Mouse (Mus musculus): ENCODE measurements around the gene Pef1.

Gene Pef1

DNA sequence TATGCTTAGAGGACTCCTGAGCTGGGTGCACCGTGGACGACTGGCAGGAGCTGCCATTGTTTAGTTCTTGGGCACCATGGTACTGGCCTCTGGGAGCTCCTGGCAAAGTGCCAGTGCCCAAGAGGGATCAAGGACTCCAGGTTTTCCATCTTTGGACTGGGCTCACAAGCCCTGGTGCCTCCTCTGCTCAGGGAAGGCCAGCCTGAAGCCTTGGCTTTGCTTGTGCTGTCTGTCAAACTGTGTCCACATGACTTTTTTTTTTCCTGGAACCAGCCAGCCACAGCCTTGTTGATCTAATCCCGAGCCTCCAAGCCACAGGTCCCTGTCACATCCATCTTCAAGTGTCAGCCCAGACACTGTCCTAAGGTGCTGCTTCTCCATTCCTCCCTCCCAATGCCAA, 39.4 kb downstream of the Pef1 start:
- DNase-seq: no peak

DNA sequence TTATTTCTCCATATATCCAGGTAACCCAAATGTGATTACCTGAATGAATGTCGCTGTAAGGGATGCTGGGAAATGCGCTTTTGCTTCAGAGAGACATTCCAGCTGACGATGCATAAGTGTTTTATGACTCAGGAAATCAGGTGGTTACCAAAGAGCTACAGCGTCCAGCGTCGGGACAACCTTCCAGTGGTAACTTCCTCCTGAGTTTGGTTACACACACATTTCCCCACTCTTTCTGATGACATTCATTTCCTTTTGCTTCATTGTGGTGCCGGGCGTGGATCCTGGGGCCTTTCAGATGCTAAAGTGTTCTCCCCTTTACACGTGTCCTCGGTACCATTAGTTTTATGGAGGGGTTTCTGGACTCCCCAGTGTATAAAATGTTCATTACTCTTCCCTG, 46.0 kb downstream of the Pef1 start:
- DNase-seq: no peak

DNA sequence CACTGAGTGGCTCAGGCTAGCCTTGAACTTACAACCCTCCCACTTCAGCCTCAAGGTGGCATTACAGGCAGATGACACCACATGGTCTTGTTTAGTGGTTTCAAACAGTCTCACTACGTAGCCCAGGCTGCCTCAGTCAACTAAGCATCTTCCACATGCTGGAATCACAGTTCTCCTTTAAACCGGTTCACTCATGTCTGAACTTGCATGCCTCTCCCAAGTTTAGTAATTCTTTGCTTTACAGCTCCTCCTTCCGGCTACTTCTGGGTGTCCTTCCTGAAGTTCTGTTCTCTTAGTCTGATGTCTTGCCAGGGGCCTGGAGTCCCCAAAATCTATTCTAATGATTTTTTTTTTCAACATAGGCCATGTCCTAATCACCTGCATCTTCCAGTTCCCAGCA, 51.9 kb downstream of the Pef1 start:
- no peak for DNase-seq

DNA sequence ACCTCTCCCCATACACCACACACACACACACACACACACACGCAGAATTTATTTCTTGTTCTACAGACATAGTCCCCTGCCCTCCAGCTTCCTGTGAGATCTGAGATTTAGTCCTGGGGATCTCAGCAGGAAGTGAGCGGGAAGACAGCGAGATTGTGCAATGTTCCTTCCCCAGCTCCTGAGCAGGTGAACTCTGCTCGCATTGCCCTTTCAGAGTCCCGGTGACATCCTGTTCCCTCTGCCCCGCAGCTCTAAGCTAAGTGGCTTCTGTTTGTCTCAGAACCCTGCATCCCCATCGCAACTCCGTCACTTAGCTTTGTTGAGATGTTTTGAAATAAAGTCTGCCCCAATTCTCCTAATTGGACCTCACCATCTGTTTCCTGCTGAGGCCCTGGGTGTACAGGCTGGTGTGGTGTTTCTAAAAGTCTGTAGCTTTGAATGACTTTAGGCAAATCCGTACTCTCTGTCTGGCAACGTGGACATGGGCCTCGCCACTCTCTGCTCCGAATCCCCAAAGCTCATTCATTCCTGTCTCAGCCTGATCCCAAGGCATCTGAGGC, 54.5 kb downstream of the Pef1 start:
- DNase-seq: no peak

DNA sequence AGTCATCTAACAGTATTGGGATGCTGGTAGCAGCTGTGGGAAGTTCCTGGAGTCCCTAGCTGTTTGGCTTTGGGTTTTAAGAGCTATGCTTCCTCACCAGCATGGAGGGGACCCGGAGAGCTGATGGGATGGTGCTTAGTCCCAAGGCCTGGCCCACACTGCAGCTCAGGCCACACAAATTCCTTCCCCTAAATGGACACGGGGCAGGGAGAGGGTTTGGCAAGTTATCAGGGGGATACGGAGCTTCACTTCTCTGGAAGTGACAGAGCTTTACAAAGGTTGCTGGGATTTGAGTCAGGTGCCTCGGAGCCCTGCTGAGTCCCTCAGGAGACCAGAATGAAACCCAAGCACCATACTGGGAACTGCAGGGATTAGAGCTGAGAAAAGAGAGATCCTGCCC, 59.0 kb downstream of the Pef1 start:
- no peak for DNase-seq

DNA sequence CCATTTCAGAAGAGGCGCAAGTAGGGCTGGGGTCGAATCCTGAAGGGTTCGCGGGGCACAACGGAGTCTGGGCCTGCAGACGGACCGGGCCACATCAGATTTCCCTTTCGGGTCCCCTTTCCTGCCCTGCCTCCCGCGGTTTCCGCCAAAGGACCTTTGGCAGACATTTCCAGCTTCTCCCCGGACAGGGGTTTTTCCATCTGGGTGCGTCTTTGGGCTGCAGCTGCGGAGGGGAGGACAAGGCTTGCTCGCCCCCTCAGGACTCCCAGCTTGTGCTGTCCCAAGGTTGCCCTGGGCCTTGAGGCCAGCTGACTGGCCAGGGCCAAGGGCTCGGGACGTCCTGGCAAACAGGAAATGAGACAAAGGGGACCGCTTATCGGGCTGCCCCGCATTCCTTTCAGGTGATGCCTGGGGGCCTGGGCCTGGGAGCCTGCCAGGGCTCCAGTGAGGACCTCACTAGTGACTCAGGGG, 61.1 kb downstream of the Pef1 start:
- no peak for DNase-seq

DNA sequence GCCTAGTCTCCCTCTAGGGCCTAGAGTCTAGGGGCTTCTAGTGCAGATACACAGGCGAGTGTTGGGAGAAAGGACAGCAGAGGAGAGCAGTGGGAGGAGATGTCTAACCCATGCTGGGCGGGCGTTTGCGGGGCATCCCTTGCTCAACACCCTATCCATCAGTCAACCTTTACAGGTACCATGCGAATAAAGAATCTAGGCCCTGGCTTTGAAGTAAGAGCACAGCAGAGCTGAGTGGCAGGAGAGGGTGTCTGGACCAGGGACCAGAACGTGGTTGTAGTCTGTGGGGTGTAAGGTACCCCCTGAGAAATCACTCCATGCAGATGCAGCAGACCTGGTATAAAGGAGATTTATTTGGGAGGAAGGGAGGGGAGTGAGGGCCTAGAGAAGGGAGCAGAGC, 61.8 kb downstream of the Pef1 start:
- DNase-seq: no peak

DNA sequence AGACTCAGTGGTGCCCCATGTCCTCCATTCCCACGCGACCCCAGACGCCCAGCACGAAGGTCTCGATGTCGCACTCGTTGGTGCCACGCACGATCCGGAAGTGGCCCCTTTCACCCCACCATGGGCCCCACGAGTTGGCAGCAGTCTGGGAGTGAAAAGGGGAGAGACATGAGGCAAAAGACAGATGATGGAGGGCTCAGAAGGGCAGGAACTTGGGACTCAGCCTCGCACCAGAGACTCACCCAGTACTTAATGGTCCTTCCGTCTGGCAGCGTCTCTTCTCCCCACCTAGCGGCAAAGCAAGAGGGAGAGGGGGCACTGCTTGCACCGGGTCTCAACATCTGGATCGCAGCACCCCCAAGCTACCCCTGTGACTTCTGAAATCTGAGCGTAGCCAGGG, 63.7 kb downstream of the Pef1 start:
- DNase-seq: no peak

DNA sequence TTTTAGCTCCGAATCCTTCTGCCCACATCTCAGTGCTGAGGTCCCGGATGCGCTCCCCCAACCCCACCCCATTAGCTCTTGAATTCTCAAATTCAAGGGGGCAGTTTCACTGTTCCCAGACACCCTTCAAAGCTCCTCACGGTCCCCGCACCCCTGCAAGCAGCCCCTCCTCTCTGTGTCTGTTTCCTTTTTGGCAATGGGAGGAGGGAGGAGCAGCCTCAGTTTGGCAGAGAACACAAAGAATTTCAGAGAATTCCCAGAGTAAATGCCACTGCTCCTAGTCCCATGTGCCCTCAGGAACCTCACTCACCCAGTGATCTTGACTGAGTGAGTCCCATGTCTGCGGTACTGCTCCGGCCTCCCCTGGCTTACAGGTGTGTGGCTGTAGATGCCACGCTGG, 64.2 kb downstream of the Pef1 start:
- no peak for DNase-seq

DNA sequence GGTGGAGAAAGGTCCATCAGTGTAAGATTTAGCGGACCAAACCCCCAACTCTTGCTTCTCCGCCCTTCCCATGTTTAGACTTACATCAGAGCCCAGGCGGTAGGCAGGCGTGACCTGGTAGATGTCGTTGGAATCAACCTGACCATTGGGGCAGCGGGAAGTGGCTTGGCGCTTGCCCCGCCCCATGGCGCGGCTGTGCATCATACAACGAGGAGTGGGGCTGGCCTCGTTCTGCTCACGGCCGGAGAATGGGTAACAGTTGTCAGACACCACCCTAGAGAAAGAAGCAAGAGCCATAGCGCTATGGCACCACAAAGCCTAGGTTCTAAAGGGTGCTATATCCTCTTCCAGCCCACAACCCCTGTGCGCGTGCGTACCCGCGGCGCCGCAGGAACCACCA, 65.0 kb downstream of the Pef1 start:
- DNase-seq: no peak

DNA sequence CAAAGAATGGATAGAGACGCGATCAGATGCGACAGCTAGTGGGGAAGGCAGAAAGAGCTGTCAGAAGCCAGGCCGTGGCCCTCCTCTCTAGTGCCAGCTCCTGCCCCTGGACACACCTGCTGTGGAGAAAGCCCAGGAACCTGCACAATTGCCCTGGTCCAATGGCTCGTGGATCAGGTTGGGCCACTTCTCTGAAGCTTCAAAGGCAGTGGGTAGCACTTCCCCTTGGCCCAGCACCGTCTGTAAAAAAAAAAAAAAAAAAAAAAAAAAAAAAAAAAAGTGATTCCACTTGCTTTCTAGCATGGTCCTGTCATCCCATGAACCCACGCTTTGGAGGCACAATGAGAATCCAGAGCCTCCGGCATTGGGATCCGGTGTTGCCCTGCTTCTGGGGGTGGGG, 65.5 kb downstream of the Pef1 start:
- DNase-seq: no peak

DNA sequence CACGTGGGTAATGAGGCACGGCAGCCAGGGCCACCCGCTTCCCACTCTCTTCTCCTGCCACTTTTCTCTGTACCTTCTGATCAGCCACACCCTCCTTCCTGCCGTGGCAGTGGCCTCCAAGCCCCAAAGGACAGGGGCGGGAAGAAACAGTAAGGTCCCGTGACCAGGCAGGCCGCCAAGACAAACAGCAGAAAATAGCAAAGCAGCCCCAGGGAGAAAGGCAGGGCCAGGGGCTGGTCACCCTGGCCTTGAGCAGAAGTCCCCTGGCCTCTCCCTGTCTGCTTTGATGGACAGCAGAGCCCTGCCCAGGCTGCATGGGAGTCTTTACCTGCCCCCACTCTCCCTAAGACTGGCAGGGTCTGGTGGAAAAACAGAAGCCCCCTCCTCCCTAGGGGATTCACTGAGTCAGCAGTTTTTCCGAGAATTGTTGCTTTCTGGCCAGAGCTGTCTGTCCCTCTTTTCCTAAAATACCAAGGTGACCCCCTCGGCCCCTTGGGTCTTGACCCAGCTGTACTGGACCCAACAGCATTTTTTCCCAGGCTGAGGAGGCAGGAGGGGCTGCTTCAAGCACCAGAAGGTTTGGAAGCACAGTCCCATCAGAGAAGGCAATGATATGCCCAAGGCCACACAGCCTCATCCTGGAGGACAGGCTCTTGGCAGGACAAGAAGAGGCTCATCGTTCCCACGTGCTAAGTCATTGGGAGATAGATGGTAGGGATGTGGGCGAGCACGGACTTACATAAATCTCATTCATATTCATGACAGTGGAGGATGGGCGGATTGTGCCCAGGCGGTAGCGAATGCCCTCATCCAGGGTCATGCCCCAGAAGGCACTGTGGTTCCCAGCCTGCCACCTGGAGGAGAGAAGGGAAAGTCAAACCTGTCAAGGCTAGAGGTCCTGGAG, 66.2 kb downstream of the Pef1 start:
- DNase-seq: peak; percentile 38

DNA sequence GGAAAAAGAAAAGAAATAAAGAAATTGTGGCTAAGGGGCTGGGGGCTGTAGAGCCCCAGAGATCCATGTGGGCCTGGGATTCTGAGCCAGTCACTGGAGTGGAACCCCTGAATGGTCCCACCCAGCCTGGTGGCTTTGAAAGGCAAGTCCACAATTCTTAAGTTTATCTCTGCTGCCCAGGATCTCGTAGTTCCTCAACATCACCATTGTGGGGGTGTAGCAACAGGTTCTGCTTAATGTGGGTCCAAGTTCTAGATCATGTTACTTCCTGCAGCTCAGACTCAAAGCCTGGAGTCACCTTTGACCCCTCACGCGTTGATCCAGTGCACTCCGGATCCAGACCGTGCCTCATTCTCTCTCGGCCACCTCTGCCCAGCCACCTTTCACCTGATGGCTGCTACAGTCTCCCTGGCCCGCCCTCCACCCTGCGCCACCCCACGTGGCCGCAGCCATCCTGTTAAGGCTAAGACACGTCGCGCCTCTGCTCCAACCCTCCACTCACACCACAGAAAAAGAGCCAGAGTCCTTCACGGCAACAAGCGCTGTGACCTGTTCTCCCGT, 67.1 kb downstream of the Pef1 start:
- no peak for DNase-seq

DNA sequence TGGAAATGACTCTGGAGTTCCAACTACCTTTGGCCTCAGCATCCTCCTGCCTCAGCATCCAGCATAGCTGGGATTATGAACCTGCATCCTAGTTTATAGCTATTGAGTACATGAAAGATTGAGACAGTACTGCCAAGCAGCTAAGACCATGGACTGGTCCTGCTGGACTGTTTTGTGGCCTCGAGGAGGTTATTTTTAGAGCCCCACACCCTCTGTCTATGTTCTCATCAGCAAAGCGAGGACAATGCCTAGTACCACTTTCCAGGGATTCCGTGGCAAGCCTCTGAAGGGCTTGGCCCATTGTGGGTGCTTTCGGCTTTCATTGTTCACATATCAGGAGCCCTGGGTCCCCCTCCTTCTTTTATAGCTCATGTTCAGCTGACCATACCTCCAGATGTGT, 68.0 kb downstream of the Pef1 start:
- DNase-seq: no peak

DNA sequence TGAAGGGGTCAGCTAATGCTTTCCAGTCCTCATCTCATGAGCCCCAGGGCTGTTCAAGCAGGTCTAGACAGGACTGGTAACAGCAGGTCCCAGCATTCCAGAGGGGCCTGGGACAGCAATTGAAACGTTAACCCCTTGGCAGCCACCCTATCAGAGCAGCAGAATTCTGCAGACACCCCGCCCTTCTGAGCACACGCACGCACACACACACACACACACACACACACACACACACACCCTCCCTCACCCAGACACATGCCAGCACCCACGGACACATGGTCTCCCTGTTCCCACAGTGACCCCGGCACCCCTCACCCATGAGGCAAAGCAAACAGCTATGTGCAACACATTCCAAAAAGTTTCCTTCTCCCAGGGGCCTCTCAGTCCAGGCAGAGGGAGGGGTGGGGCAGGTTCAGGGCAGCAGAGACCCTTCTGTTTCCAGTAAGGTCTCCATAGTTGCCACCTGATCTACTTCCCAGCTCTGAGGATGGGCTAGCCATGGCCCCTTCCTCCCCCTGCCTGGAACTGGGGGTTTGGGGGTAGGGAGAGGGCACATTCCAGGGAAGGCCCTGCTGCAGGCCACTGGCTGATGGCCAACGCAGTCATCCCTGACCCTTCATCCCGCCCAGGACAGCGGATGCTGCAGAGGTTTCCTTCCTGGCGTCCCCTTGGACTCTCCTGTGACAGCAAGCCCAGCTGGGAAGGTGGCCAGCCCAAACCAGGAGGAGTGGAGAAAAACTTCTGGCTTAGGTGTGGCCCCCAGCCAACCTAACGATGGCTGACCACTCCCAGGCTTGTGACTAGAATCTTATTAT, 69.8 kb downstream of the Pef1 start:
- DNase-seq: no peak

DNA sequence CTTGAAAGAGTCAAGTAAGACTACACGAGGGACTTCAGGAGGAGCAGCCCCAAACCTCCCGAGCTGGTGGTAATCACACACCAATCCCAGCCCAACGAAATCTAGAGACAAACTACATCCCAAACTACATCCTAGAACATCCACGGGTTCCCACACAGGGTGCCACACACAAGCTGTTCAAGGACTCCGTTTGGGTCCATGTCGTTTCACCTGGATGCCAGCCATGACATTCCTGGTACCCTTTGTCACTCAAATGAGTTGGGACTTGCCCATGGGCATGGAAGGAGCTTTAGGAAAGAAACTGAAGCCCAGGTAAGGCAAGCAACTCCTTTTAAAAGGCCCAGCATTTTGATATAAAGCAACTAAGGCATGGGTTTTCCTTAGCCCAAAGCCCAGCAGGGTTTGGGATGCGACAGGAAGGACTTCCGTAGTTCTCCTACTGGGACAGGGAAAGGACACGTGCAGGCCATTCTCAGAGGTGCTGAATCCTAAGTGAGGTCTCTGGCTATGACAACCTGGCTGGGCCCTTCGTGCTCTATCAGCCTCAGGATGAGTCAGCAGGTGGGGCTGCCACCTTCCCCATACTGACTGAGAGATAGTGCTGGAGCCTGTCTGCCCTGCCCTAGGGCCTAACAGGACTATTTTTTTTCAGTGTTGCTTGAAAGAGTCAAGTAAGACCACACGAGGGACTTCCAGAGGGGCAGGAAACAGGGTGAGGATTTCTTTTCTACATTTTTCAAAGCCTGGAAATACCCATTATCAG, 70.9 kb downstream of the Pef1 start:
- no peak for DNase-seq

DNA sequence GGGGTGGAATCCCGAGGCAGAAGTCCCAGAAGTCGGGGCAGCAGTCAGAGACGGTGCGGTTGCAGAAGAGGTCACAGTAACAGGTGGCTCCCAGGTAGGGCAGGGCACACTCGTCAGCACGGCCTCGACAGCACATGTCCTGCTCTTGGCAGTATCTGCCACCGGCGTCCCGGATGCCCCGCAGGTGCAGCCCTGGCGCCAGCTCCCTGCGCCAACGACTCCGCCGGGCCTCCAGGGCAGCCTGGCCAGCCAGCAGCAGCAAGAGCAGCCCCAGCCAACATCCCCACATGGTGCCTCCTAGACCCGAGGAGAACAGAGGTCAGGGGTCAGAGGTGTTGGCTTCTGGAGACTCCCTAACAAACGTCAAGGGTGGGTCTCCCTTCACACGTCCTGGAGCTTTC, 71.6 kb downstream of the Pef1 start:
- DNase-seq: no peak

DNA sequence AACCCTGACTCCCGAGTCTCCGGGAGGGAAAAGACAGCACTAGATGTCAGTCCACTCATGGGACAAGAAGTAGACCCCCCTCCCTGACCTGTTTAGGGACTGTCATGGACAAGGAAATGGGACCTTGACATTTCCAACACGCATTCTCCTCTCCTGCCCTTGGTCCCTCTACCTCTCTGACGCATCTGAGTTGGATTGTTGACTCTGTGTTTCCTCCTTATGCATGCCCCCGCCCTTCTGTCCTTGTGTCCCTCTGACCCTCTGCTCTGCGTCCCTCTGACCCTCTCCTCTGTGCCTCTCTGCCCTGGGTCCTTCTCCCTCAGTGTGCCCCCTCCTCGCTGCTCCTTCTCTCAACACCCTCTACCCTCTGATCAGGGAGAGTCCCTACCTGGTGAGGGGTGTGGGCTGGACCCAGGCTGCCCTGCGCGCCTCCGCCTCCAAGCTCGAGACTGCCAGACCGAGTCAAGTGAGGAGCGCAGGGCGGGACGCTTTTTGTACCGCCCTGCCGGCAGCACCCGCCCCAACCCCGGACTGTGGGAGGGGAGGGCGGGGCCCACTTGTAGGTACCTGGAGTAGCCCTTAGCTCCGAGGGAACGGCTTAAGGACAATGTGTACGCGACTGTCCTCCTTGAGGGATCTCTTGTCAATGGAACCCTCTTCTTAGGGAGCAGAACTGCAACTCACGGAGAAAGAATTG, 72.1 kb downstream of the Pef1 start:
- DNase-seq: no peak

DNA sequence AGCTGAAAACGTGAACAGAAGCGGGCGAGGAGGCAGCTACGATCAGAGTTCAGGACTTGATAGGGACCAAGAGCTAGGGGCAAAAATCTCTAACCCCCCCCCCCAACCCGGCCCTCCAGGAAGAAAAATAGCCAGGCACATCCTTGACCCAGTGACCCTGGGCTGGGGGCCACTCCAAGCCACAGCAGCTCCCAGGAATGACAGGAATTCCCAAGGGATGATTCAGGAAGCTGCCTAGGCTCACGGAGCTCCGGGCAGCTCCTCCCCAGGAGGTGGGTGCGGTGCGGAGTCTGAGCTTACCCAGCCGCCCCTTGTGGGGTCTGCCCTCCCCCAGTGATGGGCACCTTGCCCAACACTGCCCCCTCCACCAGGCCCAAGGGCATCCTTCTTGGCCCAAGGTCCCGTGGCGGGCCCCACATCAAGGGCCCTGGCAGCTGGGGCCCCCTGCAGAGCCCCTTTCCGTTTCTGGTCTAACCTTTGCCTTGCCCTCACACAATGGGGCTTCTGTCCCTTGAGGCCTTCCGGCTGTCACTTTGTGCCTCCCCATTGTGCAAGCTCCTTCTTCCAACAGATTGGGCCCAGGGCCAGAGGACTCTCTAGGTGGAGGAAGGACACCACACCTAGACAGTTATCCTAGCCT, 72.8 kb downstream of the Pef1 start, which contains the start of gene Tinagl1:
Tinagl1 (minus strand) TSS at position 51 of the 640 bp plus-strand sequence.
- DNase-seq: no peak

DNA sequence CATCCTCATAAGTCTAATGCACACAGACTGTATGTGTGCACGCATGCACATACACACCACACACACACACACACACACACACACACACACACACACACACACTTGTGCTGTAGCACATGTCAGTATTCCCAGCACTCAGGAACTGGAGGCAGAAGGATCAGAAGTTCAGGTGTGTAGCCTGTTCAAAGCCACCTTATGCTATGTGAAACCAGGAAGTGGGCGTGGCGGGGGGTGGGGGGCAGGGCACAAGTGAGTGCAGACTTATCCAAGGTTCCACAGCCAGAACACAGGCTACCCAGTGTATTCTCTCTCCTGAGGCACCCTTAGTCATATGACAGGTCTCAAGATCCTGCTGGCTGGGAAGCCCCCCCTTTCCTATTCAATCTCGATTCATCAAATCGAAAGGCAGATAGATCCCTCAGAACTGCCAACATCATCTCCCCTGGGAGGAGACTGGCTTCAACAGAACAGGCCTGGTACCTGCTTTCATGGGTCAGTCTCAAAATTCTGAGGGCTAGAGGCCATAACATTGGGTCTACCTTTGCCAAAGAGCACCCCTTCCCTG, 73.9 kb downstream of the Pef1 start:
- DNase-seq: no peak

DNA sequence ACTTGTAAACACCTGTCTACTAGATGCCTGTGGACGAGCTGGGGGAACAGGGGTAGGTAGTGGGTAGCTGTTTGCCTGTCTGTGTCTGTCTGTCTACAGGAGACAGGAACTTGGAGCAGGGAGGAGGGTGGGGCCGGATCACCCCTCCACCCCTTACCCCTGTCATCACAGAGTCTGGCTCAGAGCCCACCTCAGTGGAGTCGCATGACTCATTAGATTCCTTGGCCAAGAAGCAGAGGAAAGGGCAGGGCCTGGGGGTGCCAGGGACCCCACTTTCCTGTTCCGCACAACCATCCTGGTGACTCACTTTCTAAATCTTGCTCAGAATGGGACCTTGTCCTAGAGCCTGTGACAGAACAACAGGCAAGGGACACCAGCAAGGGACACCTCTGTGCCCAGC, 74.7 kb downstream of the Pef1 start:
- DNase-seq: no peak
